In the genomic region with DNA sequence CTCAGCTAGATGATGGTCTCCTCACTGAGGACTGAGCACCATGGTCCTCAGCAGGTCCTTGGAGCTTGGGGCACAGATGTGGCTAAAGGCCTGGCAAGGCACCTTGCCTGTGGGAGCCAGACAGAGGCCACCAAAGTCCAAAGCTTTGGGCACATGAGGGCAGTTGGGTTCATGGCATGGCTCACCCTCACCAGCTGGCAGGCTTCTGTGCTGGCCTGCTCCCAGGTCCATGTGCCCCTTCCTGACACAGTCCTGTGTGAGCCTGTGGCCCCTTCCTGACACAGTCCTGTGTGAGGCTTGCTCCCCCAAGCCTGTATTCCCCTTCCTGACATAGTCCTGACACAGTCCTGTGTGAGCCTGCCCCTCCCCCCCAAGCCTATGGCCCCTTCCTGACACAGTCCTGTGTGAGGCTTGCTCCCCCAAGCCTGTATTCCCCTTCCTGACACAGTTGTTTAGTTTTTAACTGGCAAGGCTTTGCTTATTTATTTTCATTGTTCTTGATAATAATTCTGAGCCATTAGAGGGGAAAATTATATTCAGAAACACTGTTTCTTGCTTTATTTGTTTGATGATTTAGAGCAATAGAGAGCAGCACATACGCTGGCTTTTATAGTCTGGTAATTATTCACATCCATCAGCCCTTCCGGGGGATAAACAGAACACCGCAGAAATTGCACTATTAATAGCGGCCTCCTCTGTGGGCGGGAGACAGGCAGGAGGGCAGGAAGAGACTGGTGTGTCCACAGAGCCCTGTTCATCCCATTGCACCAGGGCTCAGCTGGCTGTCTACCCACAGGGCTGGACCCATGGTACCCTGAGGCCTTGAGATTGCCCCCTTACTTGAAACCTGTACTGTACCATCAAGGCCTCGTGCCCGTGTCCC, we compare ENCODE assay signal across 10 mouse cellular contexts. TPM values are rescaled to one million over a fixed set of nuclear protein-coding genes. Genes with fewer than 3 reads are reported as not detected.
A peak's percentile ranks its signal among the peaks of the same experiment; 100 is the strongest.
DNase-seq lines count a peak whose midpoint lies in the region; ATAC-seq and TF ChIP-seq lines count a peak whose summit lies in the region.
"Had no signal": no experiment of that assay in that cellular context is flagged by ENCODE, and none has a peak within 500 bp of the region (broad histone marks: within the 10 kb centered on the region; RNA-seq: fewer than 3 reads in every experiment).

No protein-coding gene starts in this region.

- no peak overlapping the region for H3K9ac ChIP-seq in heart, embryonic 11.5 days (ENCODE audit: low read depth, low read length)
- no peak overlapping the region for H3K9ac ChIP-seq in lung, postnatal 0 days (replicated peaks; ENCODE audit: low read depth)

- TF ChIP-seq EP300 in lung, postnatal 0 days (IDR thresholded peaks at IDR 0.05) = no peak; the same call in 1 of the 2 replicates

- no peak for ATAC-seq in heart, embryonic 11.5 days (replicated peaks; ENCODE audit: insufficient number of reproducible peaks, low FRiP score, low TSS enrichment)
- ATAC-seq in lung, postnatal 0 days = peak; percentile 51

- DNase-seq in heart, postnatal 10 days = no peak
- DNase-seq in lung, postnatal 0 days (ENCODE audit: low spot score) = peak; percentile 11
- DNase-seq in lung, postnatal 14 days = no peak
- no peak for DNase-seq in limb, embryonic 10.5 days (ENCODE audit: low spot score)
- no peak for DNase-seq in MN1 (ENCODE audit: low spot score)
- no peak for DNase-seq in layer of hippocampus, adult 18-20 months (ENCODE audit: low spot score in 2 of 2)
- DNase-seq: adrenal gland, adult 8-10 months; thymus, postnatal 25 days had no signal

- no peak overlapping the region for H3K4me3 ChIP-seq in heart, embryonic 11.5 days (ENCODE audit: low read depth, low read length)
- no peak overlapping the region for H3K4me3 ChIP-seq in lung, postnatal 0 days (ENCODE audit: low read depth, low read length)
- no peak overlapping the region for H3K4me3 ChIP-seq in limb, embryonic 10.5 days
- H3K4me3 ChIP-seq in olfactory bulb, adult 2 months (ENCODE audit: insufficient read depth, low read depth, low read length) = no peak overlapping the region

- TF ChIP-seq CTCF in lung, postnatal 0 days (IDR thresholded peaks at IDR 0.05) = no peak
- no peak for TF ChIP-seq CTCF in olfactory bulb, adult 2 months (IDR thresholded peaks at IDR 0.05; ENCODE audit: insufficient read depth, low read depth, low read length)

- H3K4me1 ChIP-seq in heart, embryonic 11.5 days (ENCODE audit: control insufficient read depth, insufficient read depth, low read length) = peaks cover 19% of the 10 kb centered on the region
- H3K4me1 ChIP-seq in lung, postnatal 0 days (ENCODE audit: insufficient read depth, low read depth, low read length) = peaks cover 3% of the 10 kb centered on the region; the same call in 1 of the 2 replicates
- H3K4me1 ChIP-seq in limb, embryonic 10.5 days = peaks cover 20% of the 10 kb centered on the region
- peaks cover 79% of the 10 kb centered on the region for H3K4me1 ChIP-seq in olfactory bulb, adult 2 months (ENCODE audit: control insufficient read depth, insufficient read depth, low read length)

- H3K27me3 ChIP-seq in heart, embryonic 11.5 days (ENCODE audit: control insufficient read depth, insufficient read depth, low read length) = no peaks in the 10 kb centered on the region
- no peaks in the 10 kb centered on the region for H3K27me3 ChIP-seq in lung, postnatal 0 days (replicated peaks; ENCODE audit: insufficient read depth, low read length)
- H3K27me3 ChIP-seq in limb, embryonic 10.5 days (ENCODE audit: low read depth, poor library complexity, severe bottlenecking) = no peaks in the 10 kb centered on the region

- no peak for TF ChIP-seq POLR2A in olfactory bulb, adult 2 months (IDR thresholded peaks at IDR 0.05; ENCODE audit: insufficient read depth, low read depth, low read length)

- 0 out of 2 replicates have a peak, but pooled peaks cover 3% of the 10 kb centered on the region for H3K36me3 ChIP-seq in heart, embryonic 11.5 days (ENCODE audit: control insufficient read depth, insufficient read depth, low read length)
- 0 out of 2 replicates have a peak, but pooled peaks cover 6% of the 10 kb centered on the region for H3K36me3 ChIP-seq in lung, postnatal 0 days (ENCODE audit: insufficient read depth, low read length)
- peaks cover 87% of the 10 kb centered on the region for H3K36me3 ChIP-seq in limb, embryonic 10.5 days

- H3K27ac ChIP-seq in heart, embryonic 11.5 days (ENCODE audit: low read depth, low read length) = 0 out of 2 replicates have a peak overlapping the region, but pooled peaks have one; percentile 15
- no peak overlapping the region for H3K27ac ChIP-seq in lung, postnatal 0 days (ENCODE audit: low read length)
- peak overlapping the region; percentile 30; the same call in 1 of the 2 replicates for H3K27ac ChIP-seq in limb, embryonic 10.5 days
- peak overlapping the region; percentile 90 for H3K27ac ChIP-seq in olfactory bulb, adult 2 months (ENCODE audit: insufficient read depth, low read depth, low read length)

- intact Hi-C loops in heart, postnatal 10 days (cut with DNase I) = no loop called here

- H3K4me2 ChIP-seq in heart, embryonic 11.5 days = no peak overlapping the region
- no peak overlapping the region for H3K4me2 ChIP-seq in lung, postnatal 0 days (replicated peaks; ENCODE audit: low read depth, low read length)

- no peaks in the 10 kb centered on the region for H3K9me3 ChIP-seq in heart, embryonic 11.5 days (replicated peaks; ENCODE audit: control insufficient read depth, low read length)
- H3K9me3 ChIP-seq in lung, postnatal 0 days (ENCODE audit: low read length) = no peaks in the 10 kb centered on the region
- no peaks in the 10 kb centered on the region for H3K9me3 ChIP-seq in limb, embryonic 10.5 days (replicated peaks)

- WGBS in heart, embryonic 11.5 days (ENCODE audit: insufficient replicate concordance) = 48% methylated on average over 7 of the region's 7 CpGs
- WGBS in lung, postnatal 0 days = 54% methylated on average over 7 of the region's 7 CpGs
- 71% methylated on average over 7 of the region's 7 CpGs for WGBS in limb, embryonic 10.5 days
- WGBS in olfactory bulb, adult 2 months = 12% methylated on average over 7 of the region's 7 CpGs

RNA-seq across cellular contexts. Expression of a gene that starts 40.2 kb away (rescaled TPM):
- 19.6 and 22.8 TPM in 2 replicates for polyA plus RNA-seq in heart, embryonic 11.5 days (2014; fragmentation: Nextera tagmentation; extraction: Ambion mirVana)
- 10 to 100 TPM; 42.4 to 44.9 TPM for total RNA-seq in heart, postnatal 10 days (2021)
- polyA plus RNA-seq in lung, postnatal 0 days (2015; fragmentation: Nextera tagmentation; extraction: Ambion mirVana) = 19.7 and 22.4 TPM in 2 replicates
- 37.7 and 46.8 TPM in 2 replicates for polyA plus RNA-seq in limb, embryonic 10.5 days (2016; fragmentation: Nextera tagmentation; extraction: Ambion mirVana)
- not detected in 2 replicates for polyA plus RNA-seq in olfactory bulb, adult 2 months (2012; ENCODE audit: insufficient read depth, insufficient read length, low replicate concordance, missing spikeins)
- 10 to 100 TPM; 77.3 to 83.1 TPM for total RNA-seq in layer of hippocampus, adult 18-20 months (2021)

Comparison
In these comparisons a context has a peak if more than half of its experiments do, and no peak if none do; other contexts are left out.
1. RNA of a gene that starts 40.2 kb away (polyA plus RNA-seq): 37.7 to 46.8 TPM in limb, embryonic 10.5 days, 19.7 to 22.4 TPM in lung, postnatal 0 days and 19.6 to 22.8 TPM in heart, embryonic 11.5 days; not detected in olfactory bulb, adult 2 months; every median in the first group is over 10 times any median in the second.